Mouse (Mus musculus): ENCODE data around the gene Slc25a48. TPM values are rescaled to one million over a fixed set of nuclear protein-coding genes. Genes with fewer than 3 reads are reported as not detected.

Slc25a48 gene
- polyA plus RNA-seq, 1 experiment from 2014 or later: 0.69 TPM

- no peak for ATAC-seq (ENCODE audit: low FRiP score, low TSS enrichment)
- Histone ChIP-seq H3K9me3 (ENCODE audit: control insufficient read depth, low read length) (no peaks in the 10 kb centered on the region), H3K27me3 (ENCODE audit: control insufficient read depth, insufficient read depth, low read length) (no peaks in the 10 kb centered on the region), H3K36me3 (ENCODE audit: control insufficient read depth, insufficient read depth, low read length) (no peaks in the 10 kb centered on the region), H3K9ac (ENCODE audit: low read depth, low read length) (no peak overlapping the region), H3K4me2 (replicated peaks; ENCODE audit: low read depth, low read length) (no peak overlapping the region), H3K4me3 (ENCODE audit: low read length) (no peak overlapping the region), H3K27ac (ENCODE audit: low read depth, low read length) (no peak overlapping the region), H3K4me1 (ENCODE audit: control insufficient read depth, insufficient read depth, low read length) (no peaks in the 10 kb centered on the region)
- WGBS: 80% methylated on average over 6 of the region's 6 CpGs
Observed at GRCm38 (mm10) chr13:56478027-56478426, 39.9 kb downstream of the Slc25a48 start.

DNA sequence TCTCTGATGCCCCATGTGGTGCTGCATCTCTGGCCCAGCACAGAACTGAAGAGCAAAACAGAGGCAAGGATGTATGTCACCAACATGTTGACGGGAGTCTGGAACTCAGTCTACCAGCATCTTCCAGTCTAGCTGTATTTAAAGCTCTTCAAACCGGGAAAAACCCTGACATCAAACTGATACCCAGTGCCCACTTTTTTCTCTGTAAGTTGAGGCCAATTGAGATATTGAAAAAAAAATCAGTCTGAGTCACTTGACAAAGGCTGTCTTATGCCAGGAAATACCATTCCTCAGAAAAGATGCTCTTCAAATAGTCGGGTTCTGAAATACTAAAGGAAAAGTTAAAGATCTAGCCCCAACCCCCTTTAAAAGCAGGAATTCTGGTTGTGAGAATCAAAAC is 44.0 kb downstream of the Slc25a48 start, which contains the start of gene Il9:
Il9 (minus strand) TSS at position 101 of the 400 bp plus-strand sequence.
- WGBS: 81% methylated on average over 3 of the region's 3 CpGs
- Histone ChIP-seq H3K9ac (ENCODE audit: low read depth, low read length) (no peak within 1 kb of the TSS), H3K4me2 (replicated peaks; ENCODE audit: low read depth, low read length) (no peak within 1 kb of the TSS), H3K9me3 (ENCODE audit: control insufficient read depth, low read length) (no peaks in the 10 kb centered on the region), H3K36me3 (ENCODE audit: control insufficient read depth, insufficient read depth, low read length) (no peaks in the 10 kb centered on the region), H3K4me3 (ENCODE audit: low read length) (no peak within 1 kb of the TSS), H3K27ac (ENCODE audit: low read depth, low read length) (no peak within 1 kb of the TSS), H3K4me1 (ENCODE audit: control insufficient read depth, insufficient read depth, low read length) (no peaks in the 10 kb centered on the region), H3K27me3 (ENCODE audit: control insufficient read depth, insufficient read depth, low read length) (no peaks in the 10 kb centered on the region)
- no peak for ATAC-seq (ENCODE audit: low FRiP score, low TSS enrichment)

DNA sequence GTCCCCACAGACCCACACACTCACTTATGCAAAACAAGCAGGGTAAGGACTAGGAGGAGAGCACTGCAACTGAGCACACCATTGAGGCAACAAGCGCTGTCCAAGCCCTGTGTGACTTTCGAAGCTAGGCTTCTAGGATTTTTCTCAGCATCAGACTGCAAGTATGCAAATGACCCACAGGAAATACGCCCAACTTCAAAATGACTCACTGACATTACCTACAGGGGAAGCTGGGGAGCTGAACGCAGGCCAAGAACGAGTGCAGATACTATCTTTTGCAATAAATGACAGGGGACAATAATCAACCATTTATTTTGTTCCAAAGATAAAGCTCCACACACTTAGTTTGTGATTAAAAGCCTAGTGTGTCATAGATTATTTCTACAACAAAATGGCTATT is 49.9 kb downstream of the Slc25a48 start:
- WGBS: 66% methylated on average over 5 of the region's 5 CpGs
- no peaks in the 10 kb centered on the region for H3K4me1 ChIP-seq (ENCODE audit: control insufficient read depth, insufficient read depth, low read length)

GRCm38 (mm10) chr13:56494440-56494839 is 56.3 kb downstream of the Slc25a48 start:
- WGBS: 82% methylated on average over 3 of the region's 3 CpGs
- no peaks in the 10 kb centered on the region for H3K36me3 ChIP-seq (ENCODE audit: control insufficient read depth, insufficient read depth, low read length)
- H3K9me3 ChIP-seq (ENCODE audit: control insufficient read depth, low read length): no peaks in the 10 kb centered on the region
- no peaks in the 10 kb centered on the region for H3K4me1 ChIP-seq (ENCODE audit: control insufficient read depth, insufficient read depth, low read length)
- no peak overlapping the region for H3K4me3 ChIP-seq (ENCODE audit: low read length)
- no peak overlapping the region for H3K27ac ChIP-seq (ENCODE audit: low read depth, low read length)
- H3K4me2 ChIP-seq (replicated peaks; ENCODE audit: low read depth, low read length): no peak overlapping the region
- no peak overlapping the region for H3K9ac ChIP-seq (ENCODE audit: low read depth, low read length)
- no peaks in the 10 kb centered on the region for H3K27me3 ChIP-seq (ENCODE audit: control insufficient read depth, insufficient read depth, low read length)
- ATAC-seq (ENCODE audit: low FRiP score, low TSS enrichment): no peak

More for the DNA sequence above, 49.9 kb downstream of the Slc25a48 start:
- H3K4me3 ChIP-seq (ENCODE audit: low read length): no peak overlapping the region
- H3K4me2 ChIP-seq (replicated peaks; ENCODE audit: low read depth, low read length): no peak overlapping the region
- no peaks in the 10 kb centered on the region for H3K9me3 ChIP-seq (ENCODE audit: control insufficient read depth, low read length)
- H3K36me3 ChIP-seq (ENCODE audit: control insufficient read depth, insufficient read depth, low read length): no peaks in the 10 kb centered on the region
- H3K27ac ChIP-seq (ENCODE audit: low read depth, low read length): no peak overlapping the region
- H3K9ac ChIP-seq (ENCODE audit: low read depth, low read length): no peak overlapping the region
- ATAC-seq (ENCODE audit: low FRiP score, low TSS enrichment): no peak
- H3K27me3 ChIP-seq (ENCODE audit: control insufficient read depth, insufficient read depth, low read length): no peaks in the 10 kb centered on the region

DNA sequence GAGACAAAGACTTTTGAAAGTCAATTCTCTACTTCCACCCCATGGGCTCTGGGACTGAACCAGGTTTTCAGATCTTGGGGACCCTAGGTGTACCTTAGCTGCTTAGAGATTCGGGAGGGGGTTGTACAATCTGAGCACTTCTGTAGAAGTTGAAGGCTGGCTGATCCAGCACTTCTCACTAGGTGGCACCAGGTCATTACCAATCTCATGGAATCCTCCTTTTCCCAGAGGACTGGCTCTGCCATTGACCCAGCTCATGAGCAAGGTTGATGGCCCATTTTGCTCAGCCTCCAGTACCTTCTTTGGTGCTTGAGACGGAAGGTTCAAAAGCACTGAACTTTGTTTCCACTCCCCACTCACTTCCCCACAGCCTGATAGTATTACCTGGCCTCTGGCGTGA is 62.0 kb downstream of the Slc25a48 start:
- H3K9ac ChIP-seq (ENCODE audit: low read depth, low read length): no peak overlapping the region
- H3K4me2 ChIP-seq (replicated peaks; ENCODE audit: low read depth, low read length): no peak overlapping the region
- peak; percentile 64 for ATAC-seq (ENCODE audit: low FRiP score, low TSS enrichment)
- H3K4me3 ChIP-seq (ENCODE audit: low read length): no peak overlapping the region
- H3K27me3 ChIP-seq (ENCODE audit: control insufficient read depth, insufficient read depth, low read length): no peaks in the 10 kb centered on the region
- 43% methylated on average over 3 of the region's 3 CpGs for WGBS
- H3K36me3 ChIP-seq (ENCODE audit: control insufficient read depth, insufficient read depth, low read length): no peaks in the 10 kb centered on the region
- H3K4me1 ChIP-seq (ENCODE audit: control insufficient read depth, insufficient read depth, low read length): no peaks in the 10 kb centered on the region
- no peak overlapping the region for H3K27ac ChIP-seq (ENCODE audit: low read depth, low read length)
- no peaks in the 10 kb centered on the region for H3K9me3 ChIP-seq (ENCODE audit: control insufficient read depth, low read length)

DNA sequence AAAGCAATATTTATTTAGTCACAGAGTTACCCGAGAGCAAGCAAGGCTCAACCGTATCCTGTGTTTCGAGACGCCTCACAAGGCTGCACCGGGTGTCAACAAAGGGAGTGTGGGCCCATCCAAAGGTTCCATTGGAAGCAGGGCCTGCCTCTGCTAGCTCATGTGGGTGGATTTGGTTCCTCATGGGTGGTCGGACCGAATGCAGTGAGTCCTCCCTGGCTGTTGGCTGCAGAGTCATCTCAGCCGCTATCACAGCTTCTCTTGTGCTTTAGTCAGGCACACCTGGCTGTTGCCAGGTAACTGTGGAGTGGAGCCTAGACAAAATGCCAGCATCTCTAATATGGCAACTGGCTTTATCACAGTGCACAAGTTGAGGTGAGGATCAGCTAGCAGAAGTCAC is 62.5 kb downstream of the Slc25a48 start:
- Histone ChIP-seq H3K36me3 (ENCODE audit: control insufficient read depth, insufficient read depth, low read length) (no peaks in the 10 kb centered on the region), H3K9me3 (ENCODE audit: control insufficient read depth, low read length) (no peaks in the 10 kb centered on the region), H3K4me1 (ENCODE audit: control insufficient read depth, insufficient read depth, low read length) (no peaks in the 10 kb centered on the region), H3K9ac (ENCODE audit: low read depth, low read length) (no peak overlapping the region), H3K4me2 (replicated peaks; ENCODE audit: low read depth, low read length) (no peak overlapping the region), H3K4me3 (ENCODE audit: low read length) (no peak overlapping the region), H3K27ac (ENCODE audit: low read depth, low read length) (no peak overlapping the region), H3K27me3 (ENCODE audit: control insufficient read depth, insufficient read depth, low read length) (no peaks in the 10 kb centered on the region)
- peak; percentile 49; the same call in 1 of the 2 replicates for ATAC-seq (ENCODE audit: low FRiP score, low TSS enrichment)
- WGBS: 56% methylated on average over 8 of the region's 8 CpGs

DNA sequence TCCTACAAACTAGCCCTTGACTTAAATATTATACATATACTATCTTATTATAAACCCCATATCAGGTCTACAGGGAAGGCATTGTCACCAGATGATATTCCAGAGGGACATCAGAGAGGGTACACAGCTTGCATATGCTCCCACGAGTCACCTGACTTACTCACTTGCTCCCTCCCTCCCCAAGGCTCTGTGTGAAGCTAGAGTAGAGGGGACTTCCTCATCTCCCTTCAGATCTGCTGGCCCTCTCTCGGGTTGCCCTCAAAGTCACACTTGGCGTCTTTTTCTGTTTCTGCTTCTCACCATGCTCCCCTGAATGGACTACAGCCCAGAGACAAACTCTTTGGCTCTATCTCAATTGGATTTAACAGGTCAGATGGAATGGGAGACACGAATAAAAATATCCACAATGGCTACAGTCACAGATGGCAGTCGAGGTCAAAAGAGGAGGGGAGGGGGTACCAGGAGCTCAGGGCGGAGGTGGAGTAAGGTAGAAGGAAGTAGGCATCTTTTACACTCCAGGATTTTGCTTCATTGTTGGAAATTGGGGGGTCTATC is 63.8 kb downstream of the Slc25a48 start:
- Histone ChIP-seq H3K4me1 (ENCODE audit: control insufficient read depth, insufficient read depth, low read length) (no peaks in the 10 kb centered on the region), H3K9ac (ENCODE audit: low read depth, low read length) (no peak overlapping the region), H3K36me3 (ENCODE audit: control insufficient read depth, insufficient read depth, low read length) (no peaks in the 10 kb centered on the region), H3K4me2 (replicated peaks; ENCODE audit: low read depth, low read length) (no peak overlapping the region), H3K27me3 (ENCODE audit: control insufficient read depth, insufficient read depth, low read length) (no peaks in the 10 kb centered on the region), H3K27ac (ENCODE audit: low read depth, low read length) (no peak overlapping the region), H3K9me3 (ENCODE audit: control insufficient read depth, low read length) (no peaks in the 10 kb centered on the region), H3K4me3 (ENCODE audit: low read length) (no peak overlapping the region)
- no peak for ATAC-seq (ENCODE audit: low FRiP score, low TSS enrichment)
- 74% methylated on average over 6 of the region's 6 CpGs for WGBS

DNA sequence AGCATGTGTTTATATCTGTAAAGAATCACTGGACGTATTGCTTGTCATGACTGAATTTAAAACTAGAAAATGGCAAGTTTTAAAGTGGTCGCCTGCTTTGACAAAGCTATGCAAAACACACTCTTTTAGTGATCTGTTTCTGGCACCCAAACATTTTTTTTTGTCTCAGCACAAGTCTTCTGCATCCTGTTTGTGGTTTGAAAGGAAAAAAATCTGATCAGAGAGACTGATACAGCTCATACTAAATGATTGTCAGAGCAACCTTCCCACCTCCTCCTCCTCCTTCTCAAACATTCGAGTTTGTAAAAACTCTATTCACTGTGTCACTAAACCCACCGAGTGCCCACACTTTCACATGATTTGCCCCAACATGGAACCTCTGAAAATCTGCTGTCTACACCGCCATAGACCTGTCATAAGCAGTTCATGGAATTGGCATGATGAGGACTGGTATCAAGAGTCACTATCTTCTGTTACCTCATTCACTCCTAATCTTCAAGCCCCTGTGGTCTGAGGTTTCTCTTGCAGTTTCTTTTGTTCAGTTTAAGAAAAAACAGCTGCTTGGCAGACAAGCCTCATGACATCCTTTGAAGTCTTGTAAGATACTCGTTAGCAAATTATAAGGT is 68.8 kb downstream of the Slc25a48 start:
- Histone ChIP-seq H3K9ac (ENCODE audit: low read depth, low read length) (no peak overlapping the region), H3K9me3 (ENCODE audit: control insufficient read depth, low read length) (no peaks in the 10 kb centered on the region), H3K27ac (ENCODE audit: low read depth, low read length) (no peak overlapping the region), H3K4me2 (replicated peaks; ENCODE audit: low read depth, low read length) (no peak overlapping the region), H3K27me3 (ENCODE audit: control insufficient read depth, insufficient read depth, low read length) (no peaks in the 10 kb centered on the region), H3K4me3 (ENCODE audit: low read length) (no peak overlapping the region), H3K4me1 (ENCODE audit: control insufficient read depth, insufficient read depth, low read length) (no peaks in the 10 kb centered on the region), H3K36me3 (ENCODE audit: control insufficient read depth, insufficient read depth, low read length) (no peaks in the 10 kb centered on the region)
- no peak for ATAC-seq (ENCODE audit: low FRiP score, low TSS enrichment)
- 84% methylated on average over 6 of the region's 6 CpGs for whole genome bisulfite sequencing

DNA sequence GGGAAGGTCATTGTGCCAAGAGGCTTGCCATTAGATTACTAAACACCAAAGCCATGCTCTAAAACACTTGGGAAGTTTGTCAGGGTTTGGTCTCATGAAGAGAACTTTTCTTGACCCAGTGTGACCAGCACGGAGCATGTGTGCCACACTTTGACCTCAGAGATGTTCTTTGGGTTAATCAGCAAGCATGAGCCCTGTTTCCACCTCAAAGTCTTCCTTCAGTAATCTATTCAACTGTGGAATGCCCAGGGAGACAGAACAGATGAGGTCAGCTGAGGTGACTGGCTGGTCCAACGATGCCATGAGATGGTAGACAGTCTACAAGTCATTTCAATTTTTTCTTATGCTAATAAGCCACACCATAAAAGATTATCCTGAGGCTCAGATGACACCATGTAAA is 71.6 kb downstream of the Slc25a48 start:
- Histone ChIP-seq H3K9me3 (ENCODE audit: control insufficient read depth, low read length) (no peaks in the 10 kb centered on the region), H3K36me3 (ENCODE audit: control insufficient read depth, insufficient read depth, low read length) (no peaks in the 10 kb centered on the region), H3K4me3 (ENCODE audit: low read length) (no peak overlapping the region), H3K4me2 (replicated peaks; ENCODE audit: low read depth, low read length) (no peak overlapping the region), H3K27me3 (ENCODE audit: control insufficient read depth, insufficient read depth, low read length) (no peaks in the 10 kb centered on the region), H3K9ac (ENCODE audit: low read depth, low read length) (no peak overlapping the region), H3K4me1 (ENCODE audit: control insufficient read depth, insufficient read depth, low read length) (no peaks in the 10 kb centered on the region), H3K27ac (ENCODE audit: low read depth, low read length) (no peak overlapping the region)
- WGBS: 81% methylated on average over 2 of the region's 2 CpGs
- ATAC-seq (ENCODE audit: low FRiP score, low TSS enrichment): no peak
